Mouse (Mus musculus) bone marrow macrophage, adult 2 months (primary cell): ENCODE measurements around the gene Tnpo3.

Experiments
- CTCF ChIP-seq: IDR thresholded peaks from 2 replicates; pipeline ENCODE4 v1.5.1; 2012; ENCODE audit warnings: low read depth, mild to moderate bottlenecking, low read length, moderate library complexity
- POLR2A ChIP-seq: IDR thresholded peaks from 2 replicates; pipeline ENCODE4 v1.6.1; 2012; ENCODE audit warnings: mild to moderate bottlenecking, low read depth, low read length, borderline replicate concordance

DNA sequence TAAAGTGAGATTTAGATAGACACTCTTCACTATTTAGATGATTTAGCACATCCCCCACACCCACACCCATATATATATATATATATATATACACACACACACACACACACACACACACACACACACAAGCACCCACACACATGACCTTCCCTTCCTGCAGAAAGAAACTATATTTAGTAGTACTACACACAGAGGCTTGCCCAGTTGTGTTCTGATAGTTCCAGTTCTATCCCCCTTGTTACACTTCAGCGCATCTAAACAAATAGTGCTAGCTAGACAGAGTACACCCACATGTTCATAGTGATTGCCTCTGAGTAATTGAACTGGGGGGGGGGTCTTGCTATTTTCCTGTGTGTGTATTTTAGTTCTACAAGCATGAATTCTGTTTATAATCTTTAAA lies 24.9 kb upstream of the Tnpo3 start:
- no peak for TF ChIP-seq CTCF
- no peak for TF ChIP-seq POLR2A
